Mouse (Mus musculus): ENCODE results near the gene Higd1c. TPM values are rescaled to one million over a fixed set of nuclear protein-coding genes. Genes with fewer than 3 reads are reported as not detected.
A peak's percentile ranks its signal among the peaks of the same experiment; 100 is the strongest.
"Not testable (repeated sequence)": the region's sequence is repeated elsewhere in the genome, so short reads cannot be mapped to it uniquely, and the experiment has no call there.

The Higd1c gene
- not detected in 2 replicates for polyA plus RNA-seq (2015; fragmentation: Nextera tagmentation; extraction: Ambion mirVana)

DNA sequence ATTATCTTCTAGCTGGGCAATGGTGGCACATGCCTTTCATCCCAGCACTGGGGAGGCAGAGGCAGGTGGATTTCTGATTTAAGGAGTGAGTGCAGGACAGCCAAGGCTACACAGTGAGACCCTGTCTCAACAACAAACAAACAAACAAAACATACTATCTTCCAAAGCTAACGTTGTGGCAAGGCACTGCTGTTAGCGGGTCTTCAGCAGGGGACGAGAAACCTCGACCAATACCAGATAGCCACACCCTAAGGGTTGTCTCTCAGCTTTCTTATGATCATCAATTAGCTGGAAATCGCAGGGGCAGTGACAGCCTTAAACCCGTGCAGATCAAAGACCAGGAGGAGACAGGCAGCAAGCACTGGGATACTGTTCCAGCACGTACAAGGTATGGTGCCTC, at the start of gene Higd1c:
Higd1c (plus strand) TSS at position 301 of the 400 bp plus-strand sequence.
- Histone ChIP-seq H3K4me2 (replicated peaks; ENCODE audit: low read depth) (no peak within 1 kb of the TSS), H3K36me3 (ENCODE audit: control insufficient read depth, insufficient read depth, low read length) (no peaks in the 10 kb centered on the region), H3K27me3 (ENCODE audit: control insufficient read depth, insufficient read depth, low read length) (no peaks in the 10 kb centered on the region), H3K9me3 (ENCODE audit: control insufficient read depth, low read length) (no peaks in the 10 kb centered on the region), H3K4me1 (replicated peaks; ENCODE audit: control insufficient read depth, insufficient read depth) (no peaks in the 10 kb centered on the region), H3K9ac (ENCODE audit: low read length) (no peak within 1 kb of the TSS), H3K4me3 (ENCODE audit: low read depth, low read length) (no peak within 1 kb of the TSS), H3K27ac (replicated peaks) (no peak within 1 kb of the TSS)
- TF ChIP-seq EP300 (optimal IDR thresholded peaks at IDR 0.05) (no peak), CTCF (IDR thresholded peaks at IDR 0.05; ENCODE audit: low read depth) (no peak)
- WGBS, result 48% methylated on average over 7 of the region's 7 CpGs
- DNase-seq (ENCODE audit: low spot score) (no peak), ATAC-seq (ENCODE audit: low FRiP score, low TSS enrichment) (no peak)

DNA sequence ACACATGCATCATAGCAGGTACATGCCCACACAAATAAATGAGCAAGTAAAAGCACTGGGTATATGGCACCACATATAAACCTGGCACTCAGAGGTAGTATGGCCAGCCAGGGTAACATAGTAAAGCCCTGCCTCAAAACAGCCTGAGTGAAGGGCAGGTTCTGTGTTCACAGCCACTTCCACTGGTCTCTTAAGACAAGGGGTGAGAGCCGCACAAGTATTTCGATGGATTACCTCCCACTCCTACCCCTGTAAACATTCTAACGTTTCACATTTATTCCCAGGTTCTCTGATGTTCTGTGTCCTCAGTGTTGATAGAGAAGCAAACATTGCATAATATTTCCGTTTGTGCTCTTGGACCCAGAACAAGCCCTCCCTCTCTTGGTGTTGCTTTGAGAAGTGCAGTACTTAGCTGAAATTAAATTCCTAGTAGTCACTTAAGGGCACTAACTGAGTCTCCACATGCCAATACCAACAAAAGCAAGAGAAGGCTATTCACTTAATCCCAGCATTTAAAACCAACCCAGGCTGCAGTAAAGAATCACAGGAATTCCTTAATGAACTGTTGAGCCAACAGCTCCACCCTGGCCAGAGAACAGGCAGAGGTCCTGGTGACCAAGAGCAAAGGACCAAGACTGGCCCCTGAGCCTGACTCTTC, 46.2 kb upstream of the Higd1c start:
- not testable (repeated sequence) for H3K4me3 ChIP-seq (ENCODE audit: low read depth, low read length); H3K4me1 ChIP-seq (replicated peaks; ENCODE audit: control insufficient read depth, insufficient read depth); H3K27ac ChIP-seq (replicated peaks); H3K27me3 ChIP-seq (ENCODE audit: control insufficient read depth, insufficient read depth, low read length); DNase-seq (ENCODE audit: low spot score); H3K36me3 ChIP-seq (ENCODE audit: control insufficient read depth, insufficient read depth, low read length); H3K9ac ChIP-seq (ENCODE audit: low read length); H3K9me3 ChIP-seq (ENCODE audit: control insufficient read depth, low read length); H3K4me2 ChIP-seq (replicated peaks; ENCODE audit: low read depth)
- ATAC-seq (ENCODE audit: low FRiP score, low TSS enrichment), result peak; percentile 29; the same call in 1 of the 2 replicates
- WGBS, result 13% methylated on average over 4 of the region's 4 CpGs

GRCm38 (mm10) chr15:100319884-100320283, 44.5 kb upstream of the Higd1c start:
- no peak for TF ChIP-seq EP300 (optimal IDR thresholded peaks at IDR 0.05)
- TF ChIP-seq CTCF (IDR thresholded peaks at IDR 0.05; ENCODE audit: low read depth), result no peak
- 83% methylated on average over 1 of the region's 1 CpGs for WGBS
- Histone ChIP-seq H3K4me2 (replicated peaks; ENCODE audit: low read depth) (no peak overlapping the region), H3K27me3 (ENCODE audit: control insufficient read depth, insufficient read depth, low read length) (no peaks in the 10 kb centered on the region), H3K9ac (ENCODE audit: low read length) (no peak overlapping the region), H3K4me3 (ENCODE audit: low read depth, low read length) (no peak overlapping the region), H3K9me3 (ENCODE audit: control insufficient read depth, low read length) (no peaks in the 10 kb centered on the region), H3K4me1 (replicated peaks; ENCODE audit: control insufficient read depth, insufficient read depth) (no peaks in the 10 kb centered on the region), H3K36me3 (ENCODE audit: control insufficient read depth, insufficient read depth, low read length) (no peaks in the 10 kb centered on the region), H3K27ac (replicated peaks) (no peak overlapping the region)
- DNase-seq (ENCODE audit: low spot score) (no peak), ATAC-seq (ENCODE audit: low FRiP score, low TSS enrichment) (no peak)

GRCm38 (mm10) chr15:100320295-100320905, 43.9 kb upstream of the Higd1c start:
- ATAC-seq (ENCODE audit: low FRiP score, low TSS enrichment) (peak; percentile 45; the same call in 1 of the 2 replicates), DNase-seq (ENCODE audit: low spot score) (no peak)
- 49% methylated on average over 9 of the region's 9 CpGs for WGBS

GRCm38 (mm10) chr15:100321134-100321533, 43.2 kb upstream of the Higd1c start:
- H3K4me1 ChIP-seq (replicated peaks; ENCODE audit: control insufficient read depth, insufficient read depth), result no peaks in the 10 kb centered on the region
- H3K36me3 ChIP-seq (ENCODE audit: control insufficient read depth, insufficient read depth, low read length), result no peaks in the 10 kb centered on the region
- 42% methylated on average over 5 of the region's 5 CpGs for WGBS
- ATAC-seq (ENCODE audit: low FRiP score, low TSS enrichment), result no peak
- no peak overlapping the region for H3K9ac ChIP-seq (ENCODE audit: low read length)
- H3K4me2 ChIP-seq (replicated peaks; ENCODE audit: low read depth), result no peak overlapping the region
- no peaks in the 10 kb centered on the region for H3K9me3 ChIP-seq (ENCODE audit: control insufficient read depth, low read length)
- no peaks in the 10 kb centered on the region for H3K27me3 ChIP-seq (ENCODE audit: control insufficient read depth, insufficient read depth, low read length)
- H3K4me3 ChIP-seq (ENCODE audit: low read depth, low read length), result no peak overlapping the region
- DNase-seq (ENCODE audit: low spot score), result peak; percentile 66
- no peak overlapping the region for H3K27ac ChIP-seq (replicated peaks)
- TF ChIP-seq CTCF (IDR thresholded peaks at IDR 0.05; ENCODE audit: low read depth) (peak; percentile 73), EP300 (optimal IDR thresholded peaks at IDR 0.05) (no peak)

More at GRCm38 (mm10) chr15:100320295-100320905, 43.9 kb upstream of the Higd1c start:
- no peak overlapping the region for H3K9ac ChIP-seq (ENCODE audit: low read length)
- TF ChIP-seq EP300 (optimal IDR thresholded peaks at IDR 0.05), result no peak
- TF ChIP-seq CTCF (IDR thresholded peaks at IDR 0.05; ENCODE audit: low read depth), result no peak
- H3K4me3 ChIP-seq (ENCODE audit: low read depth, low read length), result no peak overlapping the region
- H3K4me2 ChIP-seq (replicated peaks; ENCODE audit: low read depth), result no peak overlapping the region
- no peaks in the 10 kb centered on the region for H3K4me1 ChIP-seq (replicated peaks; ENCODE audit: control insufficient read depth, insufficient read depth)
- no peaks in the 10 kb centered on the region for H3K36me3 ChIP-seq (ENCODE audit: control insufficient read depth, insufficient read depth, low read length)
- no peak overlapping the region for H3K27ac ChIP-seq (replicated peaks)
- no peaks in the 10 kb centered on the region for H3K9me3 ChIP-seq (ENCODE audit: control insufficient read depth, low read length)
- H3K27me3 ChIP-seq (ENCODE audit: control insufficient read depth, insufficient read depth, low read length), result no peaks in the 10 kb centered on the region

- DNase-seq (ENCODE audit: low spot score) (peak; percentile 47), ATAC-seq (ENCODE audit: low FRiP score, low TSS enrichment) (no peak)
- Histone ChIP-seq H3K4me3 (ENCODE audit: low read depth, low read length) (no peak overlapping the region), H3K4me2 (replicated peaks; ENCODE audit: low read depth) (no peak overlapping the region), H3K9me3 (ENCODE audit: control insufficient read depth, low read length) (no peaks in the 10 kb centered on the region), H3K4me1 (replicated peaks; ENCODE audit: control insufficient read depth, insufficient read depth) (no peaks in the 10 kb centered on the region), H3K9ac (ENCODE audit: low read length) (no peak overlapping the region), H3K27me3 (ENCODE audit: control insufficient read depth, insufficient read depth, low read length) (no peaks in the 10 kb centered on the region), H3K36me3 (ENCODE audit: control insufficient read depth, insufficient read depth, low read length) (no peaks in the 10 kb centered on the region), H3K27ac (replicated peaks) (no peak overlapping the region)
- TF ChIP-seq EP300 (optimal IDR thresholded peaks at IDR 0.05), result no peak
- no peak for TF ChIP-seq CTCF (IDR thresholded peaks at IDR 0.05; ENCODE audit: low read depth)
- 72% methylated on average over 12 of the region's 12 CpGs for WGBS
Measured at GRCm38 (mm10) chr15:100324021-100324591, 40.2 kb upstream of the Higd1c start.

All from stomach, postnatal 0 days (tissue).